Mouse (Mus musculus): Measurements from ENCODE around the gene Olfr1349. TPM values are rescaled to one million over a fixed set of nuclear protein-coding genes. Genes with fewer than 3 reads are reported as not detected.

The Olfr1349 gene
- not detected in 2 replicates for polyA plus RNA-seq (2014; fragmentation: Nextera tagmentation; extraction: Ambion mirVana)

- H3K27ac ChIP-seq (replicated peaks in 1 of 2; ENCODE audit: control insufficient read depth in 1 of 2, insufficient read depth in 1 of 2, low read depth in 2 of 2, low read length in 2 of 2) = no peak within 1 kb of the TSS
- peaks cover 30% of the 10 kb centered on the region; the same call in 1 of the 2 replicates for H3K9me3 ChIP-seq (ENCODE audit: control insufficient read depth, low read length)
- ATAC-seq (ENCODE audit: insufficient number of reproducible peaks, insufficient read depth, low FRiP score, low read depth) = no peak
- no peaks in the 10 kb centered on the region for H3K36me3 ChIP-seq (ENCODE audit: control insufficient read depth, insufficient read depth, low read length)
- 69% methylated on average over 5 of the region's 5 CpGs for WGBS
- no peak within 1 kb of the TSS for H3K9ac ChIP-seq (ENCODE audit: low read length)
- H3K4me1 ChIP-seq (ENCODE audit: control insufficient read depth in 2 of 2, insufficient read depth in 2 of 2, low read length in 2 of 2) = no peaks in the 10 kb centered on the region
- no peaks in the 10 kb centered on the region for H3K27me3 ChIP-seq (ENCODE audit: control insufficient read depth, insufficient read depth, low read length)
- no peak within 1 kb of the TSS for H3K4me2 ChIP-seq (ENCODE audit: low read length)
- no peak within 1 kb of the TSS for H3K4me3 ChIP-seq (ENCODE audit: control insufficient read depth in 1 of 2, insufficient read depth in 1 of 2, low read depth in 1 of 2, low read length in 2 of 2)
These were observed at the start of gene Olfr1349 for GRCm38 (mm10) chr7:6522850-6523249. Gene Olfr1349, minus strand, starts transcription at chr7:6522950.

GRCm38 (mm10) chr7:6564541-6564940 lies 41.8 kb upstream of the Olfr1349 start, which contains the start of gene Olfr1350:
Gene Olfr1350, plus strand, starts transcription at chr7:6564841.
- Histone ChIP-seq H3K36me3 (ENCODE audit: control insufficient read depth, insufficient read depth, low read length) (no peaks in the 10 kb centered on the region), H3K9ac (ENCODE audit: low read length) (no peak within 1 kb of the TSS), H3K27me3 (ENCODE audit: control insufficient read depth, insufficient read depth, low read length) (no peaks in the 10 kb centered on the region), H3K27ac (replicated peaks in 1 of 2; ENCODE audit: control insufficient read depth in 1 of 2, insufficient read depth in 1 of 2, low read depth in 2 of 2, low read length in 2 of 2) (no peak within 1 kb of the TSS), H3K9me3 (ENCODE audit: control insufficient read depth, low read length) (peaks cover 3% of the 10 kb centered on the region; the same call in 1 of the 2 replicates), H3K4me3 (ENCODE audit: control insufficient read depth in 1 of 2, insufficient read depth in 1 of 2, low read depth in 1 of 2, low read length in 2 of 2) (no peak within 1 kb of the TSS), H3K4me2 (ENCODE audit: low read length) (no peak within 1 kb of the TSS), H3K4me1 (ENCODE audit: control insufficient read depth in 2 of 2, insufficient read depth in 2 of 2, low read length in 2 of 2) (no peaks in the 10 kb centered on the region)
- ATAC-seq (ENCODE audit: insufficient number of reproducible peaks, insufficient read depth, low FRiP score, low read depth) = no peak

- Histone ChIP-seq H3K4me3 (ENCODE audit: control insufficient read depth in 1 of 2, insufficient read depth in 1 of 2, low read depth in 1 of 2, low read length in 2 of 2) (no peak overlapping the region), H3K9me3 (ENCODE audit: control insufficient read depth, low read length) (peaks cover 20% of the 10 kb centered on the region; the same call in 1 of the 2 replicates), H3K36me3 (ENCODE audit: control insufficient read depth, insufficient read depth, low read length) (no peaks in the 10 kb centered on the region), H3K4me2 (ENCODE audit: low read length) (no peak overlapping the region), H3K27ac (replicated peaks in 1 of 2; ENCODE audit: control insufficient read depth in 1 of 2, insufficient read depth in 1 of 2, low read depth in 2 of 2, low read length in 2 of 2) (no peak overlapping the region), H3K9ac (ENCODE audit: low read length) (no peak overlapping the region), H3K27me3 (ENCODE audit: control insufficient read depth, insufficient read depth, low read length) (no peaks in the 10 kb centered on the region), H3K4me1 (ENCODE audit: control insufficient read depth in 2 of 2, insufficient read depth in 2 of 2, low read length in 2 of 2) (no peaks in the 10 kb centered on the region)
- 65% methylated on average over 5 of the region's 5 CpGs for WGBS
- ATAC-seq (ENCODE audit: insufficient number of reproducible peaks, insufficient read depth, low FRiP score, low read depth) = no peak
These were observed 3.4 kb upstream of the Olfr1349 start for GRCm38 (mm10) chr7:6526141-6526540.

GRCm38 (mm10) chr7:6525001-6525400 lies 2.3 kb upstream of the Olfr1349 start:
- peaks cover 22% of the 10 kb centered on the region; the same call in 1 of the 2 replicates for H3K9me3 ChIP-seq (ENCODE audit: control insufficient read depth, low read length)
- WGBS = 56% methylated on average over 3 of the region's 3 CpGs
- no peak for ATAC-seq (ENCODE audit: insufficient number of reproducible peaks, insufficient read depth, low FRiP score, low read depth)
- no peak overlapping the region for H3K4me2 ChIP-seq (ENCODE audit: low read length)
- no peaks in the 10 kb centered on the region for H3K27me3 ChIP-seq (ENCODE audit: control insufficient read depth, insufficient read depth, low read length)
- H3K4me1 ChIP-seq (ENCODE audit: control insufficient read depth in 2 of 2, insufficient read depth in 2 of 2, low read length in 2 of 2) = no peaks in the 10 kb centered on the region
- no peaks in the 10 kb centered on the region for H3K36me3 ChIP-seq (ENCODE audit: control insufficient read depth, insufficient read depth, low read length)
- no peak overlapping the region for H3K27ac ChIP-seq (replicated peaks in 1 of 2; ENCODE audit: control insufficient read depth in 1 of 2, insufficient read depth in 1 of 2, low read depth in 2 of 2, low read length in 2 of 2)
- H3K9ac ChIP-seq (ENCODE audit: low read length) = no peak overlapping the region
- no peak overlapping the region for H3K4me3 ChIP-seq (ENCODE audit: control insufficient read depth in 1 of 2, insufficient read depth in 1 of 2, low read depth in 1 of 2, low read length in 2 of 2)

- ATAC-seq (ENCODE audit: insufficient number of reproducible peaks, insufficient read depth, low FRiP score, low read depth) = no peak
- no peak overlapping the region for H3K4me2 ChIP-seq (ENCODE audit: low read length)
- H3K27ac ChIP-seq (replicated peaks in 1 of 2; ENCODE audit: control insufficient read depth in 1 of 2, insufficient read depth in 1 of 2, low read depth in 2 of 2, low read length in 2 of 2) = no peak overlapping the region
- H3K4me3 ChIP-seq (ENCODE audit: control insufficient read depth in 1 of 2, insufficient read depth in 1 of 2, low read depth in 1 of 2, low read length in 2 of 2) = no peak overlapping the region
- H3K27me3 ChIP-seq (ENCODE audit: control insufficient read depth, insufficient read depth, low read length) = no peaks in the 10 kb centered on the region
- H3K4me1 ChIP-seq (ENCODE audit: control insufficient read depth in 2 of 2, insufficient read depth in 2 of 2, low read length in 2 of 2) = no peaks in the 10 kb centered on the region
- H3K36me3 ChIP-seq (ENCODE audit: control insufficient read depth, insufficient read depth, low read length) = no peaks in the 10 kb centered on the region
- H3K9ac ChIP-seq (ENCODE audit: low read length) = no peak overlapping the region
- H3K9me3 ChIP-seq (ENCODE audit: control insufficient read depth, low read length) = peaks cover 27% of the 10 kb centered on the region; the same call in 1 of the 2 replicates
- WGBS = 24% methylated on average over 1 of the region's 1 CpGs
These were observed 1.1 kb downstream of the Olfr1349 start for GRCm38 (mm10) chr7:6521666-6522065.

GRCm38 (mm10) chr7:6508648-6509047 lies 14.1 kb downstream of the Olfr1349 start, which contains the start of gene Olfr1348:
Gene Olfr1348, minus strand, starts transcription at chr7:6508748.
- peaks cover 10% of the 10 kb centered on the region for H3K9me3 ChIP-seq (ENCODE audit: control insufficient read depth, low read length)
- H3K4me1 ChIP-seq (ENCODE audit: control insufficient read depth in 2 of 2, insufficient read depth in 2 of 2, low read length in 2 of 2) = no peaks in the 10 kb centered on the region
- H3K4me2 ChIP-seq (ENCODE audit: low read length) = no peak within 1 kb of the TSS
- H3K36me3 ChIP-seq (ENCODE audit: control insufficient read depth, insufficient read depth, low read length) = no peaks in the 10 kb centered on the region
- H3K27me3 ChIP-seq (ENCODE audit: control insufficient read depth, insufficient read depth, low read length) = no peaks in the 10 kb centered on the region
- ATAC-seq (ENCODE audit: insufficient number of reproducible peaks, insufficient read depth, low FRiP score, low read depth) = no peak
- WGBS = 67% methylated on average over 1 of the region's 1 CpGs
- no peak within 1 kb of the TSS for H3K9ac ChIP-seq (ENCODE audit: low read length)
- H3K4me3 ChIP-seq (ENCODE audit: control insufficient read depth in 1 of 2, insufficient read depth in 1 of 2, low read depth in 1 of 2, low read length in 2 of 2) = no peak within 1 kb of the TSS
- no peak within 1 kb of the TSS for H3K27ac ChIP-seq (replicated peaks in 1 of 2; ENCODE audit: control insufficient read depth in 1 of 2, insufficient read depth in 1 of 2, low read depth in 2 of 2, low read length in 2 of 2)

GRCm38 (mm10) chr7:6499655-6500054 lies 23.1 kb downstream of the Olfr1349 start, which contains the start of gene Olfr1347:
Gene Olfr1347, minus strand, starts transcription at chr7:6499755.
- 53% methylated on average over 1 of the region's 1 CpGs for WGBS
- Histone ChIP-seq H3K27ac (replicated peaks in 1 of 2; ENCODE audit: control insufficient read depth in 1 of 2, insufficient read depth in 1 of 2, low read depth in 2 of 2, low read length in 2 of 2) (no peak within 1 kb of the TSS), H3K9me3 (ENCODE audit: control insufficient read depth, low read length) (peaks cover 9% of the 10 kb centered on the region; the same call in 1 of the 2 replicates), H3K9ac (ENCODE audit: low read length) (no peak within 1 kb of the TSS), H3K36me3 (ENCODE audit: control insufficient read depth, insufficient read depth, low read length) (no peaks in the 10 kb centered on the region), H3K4me3 (ENCODE audit: control insufficient read depth in 1 of 2, insufficient read depth in 1 of 2, low read depth in 1 of 2, low read length in 2 of 2) (no peak within 1 kb of the TSS), H3K27me3 (ENCODE audit: control insufficient read depth, insufficient read depth, low read length) (no peaks in the 10 kb centered on the region), H3K4me1 (ENCODE audit: control insufficient read depth in 2 of 2, insufficient read depth in 2 of 2, low read length in 2 of 2) (no peaks in the 10 kb centered on the region), H3K4me2 (ENCODE audit: low read length) (no peak within 1 kb of the TSS)
- ATAC-seq (ENCODE audit: insufficient number of reproducible peaks, insufficient read depth, low FRiP score, low read depth) = no peak

- ATAC-seq (ENCODE audit: insufficient number of reproducible peaks, insufficient read depth, low FRiP score, low read depth) = no peak
- Histone ChIP-seq H3K4me1 (ENCODE audit: control insufficient read depth in 2 of 2, insufficient read depth in 2 of 2, low read length in 2 of 2) (no peaks in the 10 kb centered on the region), H3K9me3 (ENCODE audit: control insufficient read depth, low read length) (peaks cover 8% of the 10 kb centered on the region; the same call in 1 of the 2 replicates), H3K9ac (ENCODE audit: low read length) (no peak within 1 kb of the TSS), H3K4me3 (ENCODE audit: control insufficient read depth in 1 of 2, insufficient read depth in 1 of 2, low read depth in 1 of 2, low read length in 2 of 2) (no peak within 1 kb of the TSS), H3K27ac (replicated peaks in 1 of 2; ENCODE audit: control insufficient read depth in 1 of 2, insufficient read depth in 1 of 2, low read depth in 2 of 2, low read length in 2 of 2) (no peak within 1 kb of the TSS), H3K36me3 (ENCODE audit: control insufficient read depth, insufficient read depth, low read length) (no peaks in the 10 kb centered on the region), H3K27me3 (ENCODE audit: control insufficient read depth, insufficient read depth, low read length) (no peaks in the 10 kb centered on the region), H3K4me2 (ENCODE audit: low read length) (no peak within 1 kb of the TSS)
- WGBS = 24% methylated on average over 2 of the region's 2 CpGs
These were observed 35.9 kb downstream of the Olfr1349 start, which contains the start of gene Olfr5 for GRCm38 (mm10) chr7:6486841-6487240. Gene Olfr5, minus strand, starts transcription at chr7:6486941.

Measured in heart, embryonic 14.5 days (tissue).